Mouse (Mus musculus) small intestine, adult 2 months (tissue): ENCODE measurements around the gene Tmem56. TPM values are rescaled to one million over a fixed set of nuclear protein-coding genes. Genes with fewer than 3 reads are reported as not detected.

Experiments
- H3K27ac ChIP-seq: fragments of 200-500 bp; 2 replicates; pipeline ENCODE4 v1.5.1; 2012; ENCODE audit warnings: low read depth, low read length, control low read depth, inconsistent platforms; ENCODE audit not compliant: insufficient read depth
- H3K27me3 ChIP-seq: fragments of 200-500 bp; 2 replicates; pipeline ENCODE4 v1.6.1; 2012; ENCODE audit warnings: mild to moderate bottlenecking, moderate library complexity, low read length, inconsistent platforms; ENCODE audit not compliant: control insufficient read depth, insufficient read depth
- H3K36me3 ChIP-seq: fragments of 200-500 bp; 2 replicates; pipeline ENCODE4 v1.6.1; 2012; ENCODE audit warnings: mild to moderate bottlenecking, low read length, control low read depth, inconsistent platforms; ENCODE audit not compliant: control insufficient read depth, insufficient read depth
- H3K4me1 ChIP-seq: fragments of 200-500 bp; 2 replicates; pipeline ENCODE4 v1.6.1; 2012; ENCODE audit warnings: low read length, inconsistent platforms, mixed read lengths; ENCODE audit not compliant: control insufficient read depth, insufficient read depth, insufficient read length
- H3K4me3 ChIP-seq: fragments of 200-500 bp; 2 replicates; pipeline ENCODE4 v1.5.1; 2012; ENCODE audit warnings: low read depth, mild to moderate bottlenecking, control low read depth, inconsistent platforms, low read length, moderate library complexity
- CTCF ChIP-seq: fragments of 200-500 bp; IDR thresholded peaks from 2 replicates; pipeline ENCODE4 v1.5.1; 2012; ENCODE audit warnings: low read depth, mild to moderate bottlenecking, control low read depth, inconsistent platforms, low read length, moderate library complexity, mixed read lengths; ENCODE audit not compliant: insufficient replicate concordance, insufficient read length; ENCODE audit errors: extremely low read depth
- POLR2A ChIP-seq: fragments of 200-500 bp; IDR thresholded peaks from 2 replicates; pipeline ENCODE4 v1.6.1; 2012; ENCODE audit warnings: low read depth, mild to moderate bottlenecking, control low read depth, inconsistent platforms, low read length, moderate library complexity
- WGBS: fragments of 180-500 bp; shearing (Covaris S2); methylation state at CpG from one replicate; pipeline ENCODE4 v1.1.7; 2018; 5-methylcytosine and 5-hydroxymethylcytosine counted together
- polyA plus RNA-seq: library from polyadenylated mRNA; depleted of rRNA; stranded (reverse); fragments of >200 nt; gene quantifications from 2 replicates; pipeline ENCODE4 v1.2.3, GENCODE M21; 2012

The Tmem56 gene
- polyA plus RNA-seq, 1 experiment: 0.75 TPM

GRCm38 (mm10) chr3:121258521-121259478 lies 24.1 kb downstream of the Tmem56 start:
- peak overlapping the region; percentile 48 for H3K27ac ChIP-seq
- 15% methylated on average over 20 of the region's 20 CpGs for WGBS
- TF ChIP-seq POLR2A: no peak; the same call in 1 of the 2 replicates
- no peak for TF ChIP-seq CTCF
- peaks cover 9% of the 10 kb centered on the region; the same call in 1 of the 2 replicates for H3K4me1 ChIP-seq
- H3K36me3 ChIP-seq: no peaks in the 10 kb centered on the region
- H3K27me3 ChIP-seq: 0 out of 2 replicates have a peak, but pooled peaks cover 3% of the 10 kb centered on the region
- peak overlapping the region; percentile 27 for H3K4me3 ChIP-seq

- Histone ChIP-seq H3K27ac (no peak overlapping the region), H3K36me3 (no peaks in the 10 kb centered on the region), H3K4me1 (peaks cover 9% of the 10 kb centered on the region; the same call in 1 of the 2 replicates), H3K4me3 (no peak overlapping the region), H3K27me3 (0 out of 2 replicates have a peak, but pooled peaks cover 3% of the 10 kb centered on the region)
- TF ChIP-seq CTCF: no peak
- no peak for TF ChIP-seq POLR2A
- WGBS: 93% methylated on average over 10 of the region's 10 CpGs
These were observed 25.5 kb downstream of the Tmem56 start for GRCm38 (mm10) chr3:121257418-121257817.

GRCm38 (mm10) chr3:121256131-121256530 lies 26.8 kb downstream of the Tmem56 start:
- Histone ChIP-seq H3K27ac (no peak overlapping the region), H3K4me1 (peaks cover 9% of the 10 kb centered on the region; the same call in 1 of the 2 replicates), H3K4me3 (no peak overlapping the region), H3K27me3 (no peaks in the 10 kb centered on the region), H3K36me3 (no peaks in the 10 kb centered on the region)
- 94% methylated on average over 8 of the region's 8 CpGs for WGBS
- TF ChIP-seq POLR2A (no peak), CTCF (no peak)

DNA sequence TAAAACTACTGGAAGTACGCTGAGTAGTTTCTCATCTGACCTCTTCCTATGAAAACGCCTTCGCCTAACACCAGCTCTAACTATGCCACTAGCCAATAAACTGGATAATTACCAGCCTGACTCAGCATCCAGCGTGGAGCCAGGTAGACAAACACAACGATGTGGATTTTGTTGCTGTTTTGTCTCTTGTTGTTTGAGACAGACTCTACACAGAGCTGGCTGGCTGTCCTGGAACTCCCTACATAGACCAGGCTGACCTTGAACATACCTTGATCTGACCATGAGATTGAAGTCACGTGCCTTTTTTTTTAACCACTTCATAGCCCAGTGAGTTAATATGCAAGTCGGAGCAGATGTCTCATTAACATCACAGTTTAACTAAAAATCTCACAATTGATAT lies 27.4 kb downstream of the Tmem56 start:
- no peak overlapping the region for H3K4me3 ChIP-seq
- no peak for TF ChIP-seq POLR2A
- no peak for TF ChIP-seq CTCF
- H3K4me1 ChIP-seq: peaks cover 9% of the 10 kb centered on the region; the same call in 1 of the 2 replicates
- H3K27ac ChIP-seq: no peak overlapping the region
- 81% methylated on average over 7 of the region's 7 CpGs for WGBS
- H3K36me3 ChIP-seq: no peaks in the 10 kb centered on the region
- H3K27me3 ChIP-seq: no peaks in the 10 kb centered on the region

- Histone ChIP-seq H3K36me3 (no peaks in the 10 kb centered on the region), H3K4me3 (no peak overlapping the region), H3K4me1 (no peaks in the 10 kb centered on the region), H3K27ac (no peak overlapping the region), H3K27me3 (no peaks in the 10 kb centered on the region)
- 73% methylated on average over 19 of the region's 19 CpGs for WGBS
- TF ChIP-seq CTCF (no peak), POLR2A (no peak)
These were observed 32.1 kb downstream of the Tmem56 start for GRCm38 (mm10) chr3:121250576-121251433.

DNA sequence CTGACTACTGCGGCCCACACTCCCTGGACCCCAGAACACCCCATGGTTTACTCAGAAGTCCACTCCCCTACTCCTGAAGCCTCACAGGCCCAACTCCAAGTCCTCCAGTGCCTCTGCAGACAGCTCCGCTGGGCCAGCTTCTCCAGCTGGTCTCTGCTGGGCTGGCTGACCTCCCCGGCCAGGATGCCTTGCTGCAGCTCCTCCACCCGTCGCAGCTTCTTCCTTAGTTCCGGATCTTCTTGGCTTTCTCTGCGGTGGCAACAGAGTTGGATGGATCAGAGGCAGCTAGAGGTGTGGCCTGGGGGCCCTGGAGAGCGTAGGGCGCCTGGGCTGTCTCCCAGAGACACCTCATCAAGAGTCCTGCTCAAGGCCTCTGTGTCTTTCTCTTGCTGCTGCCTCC lies 32.9 kb downstream of the Tmem56 start:
- Histone ChIP-seq H3K36me3 (no peaks in the 10 kb centered on the region), H3K4me3 (no peak overlapping the region), H3K27ac (no peak overlapping the region), H3K4me1 (no peaks in the 10 kb centered on the region), H3K27me3 (no peaks in the 10 kb centered on the region)
- 93% methylated on average over 9 of the region's 9 CpGs for WGBS
- TF ChIP-seq CTCF: no peak
- no peak for TF ChIP-seq POLR2A
